Mouse (Mus musculus) forebrain, embryonic 14.5 days (tissue): Measurements from ENCODE around the gene Acsm3. TPM values are rescaled to one million over a fixed set of nuclear protein-coding genes. Genes with fewer than 3 reads are reported as not detected.

Source experiments
- ATAC-seq: fragments of 200-750 bp; cut with Nextera tagmentation; 2 replicates; pipeline ENCODE4 v1.8.0; 2017; ENCODE audit warnings: mild to moderate bottlenecking, moderate library complexity
- DNase-seq: peaks from one replicate; pipeline ENCODE4 v3.0.0-alpha.2; 2015; ENCODE audit warnings: low spot score
- H3K27ac ChIP-seq: fragments of 300-500 bp; sonication (generic); 2 replicates; pipeline ENCODE4 v1.5.1; 2014; ENCODE audit warnings: low read depth, mild to moderate bottlenecking, control low read depth, low read length, moderate library complexity
- H3K27me3 ChIP-seq: fragments of 300-500 bp; sonication (generic); replicated peaks from 2 replicates; pipeline ENCODE4 v1.6.1; 2014; ENCODE audit warnings: low read length, control low read depth, mixed read lengths; ENCODE audit not compliant: control insufficient read depth, insufficient read depth
- H3K36me3 ChIP-seq: fragments of 300-500 bp; sonication (generic); 2 replicates; pipeline ENCODE4 v1.6.1; 2014; ENCODE audit warnings: low read length, control low read depth; ENCODE audit not compliant: control insufficient read depth, insufficient read depth
- H3K4me1 ChIP-seq: fragments of 300-500 bp; sonication (generic); 2 replicates; pipeline ENCODE4 v1.6.1; 2014; ENCODE audit warnings: antibody characterized with exemption, low read length, control low read depth; ENCODE audit not compliant: control insufficient read depth, insufficient read depth
- H3K4me2 ChIP-seq: fragments of 300-500 bp; sonication (generic); 2 replicates; pipeline ENCODE4 v1.6.1; 2014; ENCODE audit warnings: mild to moderate bottlenecking, control low read depth, low read length
- H3K4me3 ChIP-seq: fragments of 300-500 bp; sonication (generic); 2 replicates; pipeline ENCODE4 v1.5.1; 2014; ENCODE audit warnings: low read depth, low read length, control low read depth
- H3K9ac ChIP-seq: fragments of 300-500 bp; sonication (generic); 2 replicates; pipeline ENCODE4 v1.6.1; 2014; ENCODE audit warnings: mild to moderate bottlenecking, low read length, control low read depth, moderate library complexity
- H3K9me3 ChIP-seq: fragments of 300-500 bp; sonication (generic); replicated peaks from 2 replicates; pipeline ENCODE4 v1.6.1; 2016; ENCODE audit warnings: low read length, control low read depth, mixed read lengths; ENCODE audit not compliant: control insufficient read depth
- WGBS: fragments of 180-500 bp; shearing (Covaris S2); extraction: QIAGEN DNeasy Blood & Tissue Kit; methylation state at CpG from one replicate; pipeline ENCODE4 v1.1.7; 2014; 5-methylcytosine and 5-hydroxymethylcytosine counted together
- polyA plus RNA-seq: library from polyadenylated mRNA; unstranded; fragments of >200 nt; fragmentation: Nextera tagmentation; extraction: Ambion mirVana; gene quantifications from 2 replicates; pipeline ENCODE4 v1.2.1, GENCODE M21; 2014

Acsm3 gene
- polyA plus RNA-seq, 1 experiment from 2014 or later = not detected

GRCm38 (mm10) chr7:119784908-119785307 is 24.2 kb downstream of the Acsm3 start:
- no peak overlapping the region for H3K4me2 ChIP-seq
- H3K4me1 ChIP-seq = no peaks in the 10 kb centered on the region
- peaks cover 53% of the 10 kb centered on the region for H3K36me3 ChIP-seq
- DNase-seq (no peak), ATAC-seq (no peak)
- 94% methylated on average over 5 of the region's 5 CpGs for WGBS
- H3K4me3 ChIP-seq = no peak overlapping the region
- no peaks in the 10 kb centered on the region for H3K9me3 ChIP-seq
- no peak overlapping the region for H3K27ac ChIP-seq
- H3K27me3 ChIP-seq = no peaks in the 10 kb centered on the region
- no peak overlapping the region for H3K9ac ChIP-seq

- Histone ChIP-seq H3K27ac (no peak overlapping the region), H3K4me2 (no peak overlapping the region), H3K4me1 (0 out of 2 replicates have a peak, but pooled peaks cover 5% of the 10 kb centered on the region), H3K27me3 (no peaks in the 10 kb centered on the region), H3K9me3 (no peaks in the 10 kb centered on the region), H3K4me3 (no peak overlapping the region), H3K36me3 (peaks cover 47% of the 10 kb centered on the region), H3K9ac (no peak overlapping the region)
- DNase-seq (no peak), ATAC-seq (no peak)
- 88% methylated on average over 3 of the region's 3 CpGs for WGBS
Measured at GRCm38 (mm10) chr7:119789024-119789423, 28.3 kb downstream of the Acsm3 start.

GRCm38 (mm10) chr7:119793586-119794250 is 33.0 kb downstream of the Acsm3 start, which contains the start of the genes Rexo5 and Eri2:
Gene Rexo5, plus strand, starts transcription at chr7:119794006.
Gene Eri2, minus strand, starts transcription at chr7:119794058.
- peak; percentile 99 for ATAC-seq
- Histone ChIP-seq H3K36me3 (peaks cover 14% of the 10 kb centered on the region), H3K9me3 (no peaks in the 10 kb centered on the region), H3K9ac (peak within 1 kb of the TSS; percentile 78), H3K4me2 (peak within 1 kb of the TSS; percentile 83), H3K4me3 (peak within 1 kb of the TSS; percentile 65), H3K4me1 (peaks cover 8% of the 10 kb centered on the region; the same call in 1 of the 2 replicates), H3K27me3 (no peaks in the 10 kb centered on the region), H3K27ac (peak within 1 kb of the TSS; percentile 29)
- DNase-seq = peak; percentile 93
- under 1% methylated on average over 53 of the region's 53 CpGs for WGBS

GRCm38 (mm10) chr7:119794251-119794638 is 33.5 kb downstream of the Acsm3 start:
- peak overlapping the region; percentile 29; the same call in 1 of the 2 replicates for H3K27ac ChIP-seq
- H3K4me1 ChIP-seq = peaks cover 8% of the 10 kb centered on the region; the same call in 1 of the 2 replicates
- H3K27me3 ChIP-seq = no peaks in the 10 kb centered on the region
- no peaks in the 10 kb centered on the region for H3K9me3 ChIP-seq
- DNase-seq = no peak
- peak overlapping the region; percentile 78 for H3K9ac ChIP-seq
- ATAC-seq = no peak; the same call in 1 of the 2 replicates
- H3K36me3 ChIP-seq = peaks cover 11% of the 10 kb centered on the region
- under 1% methylated on average over 21 of the region's 21 CpGs for WGBS
- H3K4me3 ChIP-seq = peak overlapping the region; percentile 65
- H3K4me2 ChIP-seq = peak overlapping the region; percentile 83

- Histone ChIP-seq H3K36me3 (peaks cover 3% of the 10 kb centered on the region), H3K27ac (no peak overlapping the region), H3K9me3 (no peaks in the 10 kb centered on the region), H3K9ac (peak overlapping the region; percentile 41; the same call in 1 of the 2 replicates), H3K4me1 (peaks cover 8% of the 10 kb centered on the region; the same call in 1 of the 2 replicates), H3K4me3 (peak overlapping the region; percentile 10; the same call in 1 of the 2 replicates), H3K4me2 (peak overlapping the region; percentile 44), H3K27me3 (no peaks in the 10 kb centered on the region)
- ATAC-seq = no peak
- no peak for DNase-seq
Measured at GRCm38 (mm10) chr7:119795311-119795710, 34.6 kb downstream of the Acsm3 start.

- Histone ChIP-seq H3K27ac (no peak overlapping the region), H3K4me1 (no peaks in the 10 kb centered on the region), H3K4me3 (no peak overlapping the region), H3K36me3 (peaks cover 1% of the 10 kb centered on the region; the same call in 1 of the 2 replicates), H3K9ac (no peak overlapping the region), H3K27me3 (no peaks in the 10 kb centered on the region), H3K4me2 (no peak overlapping the region), H3K9me3 (no peaks in the 10 kb centered on the region)
- no peak for DNase-seq
- ATAC-seq = no peak
- 95% methylated on average over 3 of the region's 3 CpGs for WGBS
Measured at GRCm38 (mm10) chr7:119800488-119800887, 39.8 kb downstream of the Acsm3 start.

- Histone ChIP-seq H3K36me3 (peaks cover 4% of the 10 kb centered on the region; the same call in 1 of the 2 replicates), H3K9ac (no peak overlapping the region), H3K4me1 (no peaks in the 10 kb centered on the region), H3K4me3 (no peak overlapping the region), H3K27ac (no peak overlapping the region), H3K4me2 (no peak overlapping the region), H3K27me3 (no peaks in the 10 kb centered on the region), H3K9me3 (no peaks in the 10 kb centered on the region)
- 87% methylated on average over 3 of the region's 3 CpGs for WGBS
- ATAC-seq (no peak), DNase-seq (no peak)
Measured at GRCm38 (mm10) chr7:119800991-119801390, 40.3 kb downstream of the Acsm3 start.

GRCm38 (mm10) chr7:119807396-119807795 is 46.7 kb downstream of the Acsm3 start:
- no peak for DNase-seq
- Histone ChIP-seq H3K27me3 (no peaks in the 10 kb centered on the region), H3K4me1 (no peaks in the 10 kb centered on the region), H3K4me3 (no peak overlapping the region), H3K9me3 (no peaks in the 10 kb centered on the region), H3K27ac (no peak overlapping the region), H3K36me3 (peaks cover 13% of the 10 kb centered on the region), H3K9ac (no peak overlapping the region), H3K4me2 (no peak overlapping the region)
- WGBS = 94% methylated on average over 5 of the region's 5 CpGs
- ATAC-seq = no peak

- Histone ChIP-seq H3K4me3 (no peak overlapping the region), H3K9ac (no peak overlapping the region), H3K36me3 (peaks cover 19% of the 10 kb centered on the region), H3K9me3 (no peaks in the 10 kb centered on the region), H3K4me2 (no peak overlapping the region), H3K27ac (no peak overlapping the region), H3K27me3 (no peaks in the 10 kb centered on the region), H3K4me1 (no peaks in the 10 kb centered on the region)
- ATAC-seq (no peak), DNase-seq (no peak)
- 94% methylated on average over 3 of the region's 3 CpGs for WGBS
Measured at GRCm38 (mm10) chr7:119808723-119809122, 48.0 kb downstream of the Acsm3 start.
